Mouse (Mus musculus) testis, adult 2 months (tissue): ENCODE data around the gene Ifi27.

Experiments used
- CTCF ChIP-seq: fragments of 200-500 bp; IDR thresholded peaks from 2 replicates; pipeline ENCODE4 v1.5.1; 2012; ENCODE audit warnings: low read depth, mild to moderate bottlenecking, inconsistent platforms, low read length, moderate library complexity; ENCODE audit not compliant: control insufficient read depth, insufficient read depth, insufficient replicate concordance
- POLR2A ChIP-seq: fragments of 200-500 bp; IDR thresholded peaks from 2 replicates; pipeline ENCODE4 v1.6.1; 2012; ENCODE audit warnings: low read depth, mild to moderate bottlenecking, inconsistent platforms, low read length, moderate library complexity; ENCODE audit not compliant: control insufficient read depth

GRCm38 (mm10) chr12:103474481-103474880 lies 40.5 kb downstream of the Ifi27 start:
- TF ChIP-seq POLR2A (no peak), CTCF (no peak)
